Mouse (Mus musculus) spleen, adult 18-20 months (tissue): ENCODE measurements around the gene Pnpla7.
"Not testable (repeated sequence)": the region's sequence is repeated elsewhere in the genome, so short reads cannot be mapped to it uniquely, and the experiment has no call there.

Source experiments
- DNase-seq, 2 experiments: peaks; one replicate each; pipeline ENCODE4 v3.0.0; 2022; ENCODE audit warnings: mixed read lengths in 2 of 2

Gene Pnpla7

GRCm38 (mm10) chr2:24975704-24976297 lies at the start of gene Pnpla7:
Gene Pnpla7, plus strand, starts transcription at chr2:24976033.
- DNase-seq = peak; percentile 66 to 78

GRCm38 (mm10) chr2:24926345-24926964 lies 49.4 kb upstream of the Pnpla7 start:
- DNase-seq = no peak

- no peak for DNase-seq
These were observed 48.9 kb upstream of the Pnpla7 start for GRCm38 (mm10) chr2:24926965-24927358.

- no peak for DNase-seq
These were observed 47.9 kb upstream of the Pnpla7 start for GRCm38 (mm10) chr2:24927810-24928479.

- no peak for DNase-seq
These were observed 46.7 kb upstream of the Pnpla7 start for GRCm38 (mm10) chr2:24929119-24929518.

- no peak for DNase-seq
These were observed 46.2 kb upstream of the Pnpla7 start for GRCm38 (mm10) chr2:24929593-24929992.

- DNase-seq = no peak
These were observed 41.3 kb upstream of the Pnpla7 start for GRCm38 (mm10) chr2:24934441-24934963.

- peak; percentile 95 for DNase-seq
These were observed 40.6 kb upstream of the Pnpla7 start, which contains the start of gene Arrdc1 for GRCm38 (mm10) chr2:24935057-24935796. Gene Arrdc1, minus strand, starts transcription at chr2:24935252.

GRCm38 (mm10) chr2:24942092-24942491 lies 33.7 kb upstream of the Pnpla7 start:
- DNase-seq = no peak

GRCm38 (mm10) chr2:24944304-24944703 lies 31.5 kb upstream of the Pnpla7 start:
- peak in 1 of 2 experiments; percentile 26 for DNase-seq

- peak; percentile 96 to 98 for DNase-seq
These were observed 26.2 kb upstream of the Pnpla7 start, which contains the start of gene Zmynd19 for GRCm38 (mm10) chr2:24949421-24950188. Gene Zmynd19, plus strand, starts transcription at chr2:24949792.

GRCm38 (mm10) chr2:24950189-24950535 lies 25.7 kb upstream of the Pnpla7 start:
- DNase-seq = peak in 1 of 2 experiments; percentile 17

GRCm38 (mm10) chr2:24952537-24953055 lies 23.2 kb upstream of the Pnpla7 start:
- no peak for DNase-seq

- DNase-seq = no peak
These were observed 14.9 kb upstream of the Pnpla7 start for GRCm38 (mm10) chr2:24960910-24961309.

- peak; percentile 71 to 86 for DNase-seq
These were observed 13.4 kb upstream of the Pnpla7 start, which contains the start of gene Dph7 for GRCm38 (mm10) chr2:24962304-24963000. Gene Dph7, plus strand, starts transcription at chr2:24962400.

- no peak for DNase-seq
These were observed 5.4 kb upstream of the Pnpla7 start for GRCm38 (mm10) chr2:24970386-24970785.

- not testable (repeated sequence) for DNase-seq
These were observed 1.4 kb upstream of the Pnpla7 start for GRCm38 (mm10) chr2:24974452-24974851.

- peak; percentile 90 to 95 for DNase-seq
These were observed 728 bp upstream of the Pnpla7 start, which contains the start of gene Mrpl41 for GRCm38 (mm10) chr2:24974906-24975703. Gene Mrpl41, minus strand, starts transcription at chr2:24975098.

- no peak for DNase-seq
These were observed 1.1 kb downstream of the Pnpla7 start for GRCm38 (mm10) chr2:24976960-24977359.

- no peak for DNase-seq
These were observed 11.9 kb downstream of the Pnpla7 start for GRCm38 (mm10) chr2:24987762-24988161.
